Mouse (Mus musculus) myocyte (in vitro differentiated cells): ENCODE data around the gene Igfbp4. TPM values are rescaled to one million over a fixed set of nuclear protein-coding genes. Genes with fewer than 3 reads are reported as not detected.

ENCODE experiments used
- H3K27me3 ChIP-seq: one replicate; pipeline ENCODE4 v1.6.1; 2011; ENCODE audit not compliant: control insufficient read depth, insufficient read depth, insufficient read length
- H3K36me3 ChIP-seq: one replicate; pipeline ENCODE4 v1.6.1; 2011; ENCODE audit not compliant: control insufficient read depth, insufficient read depth
- H3K4me2 ChIP-seq: one replicate; pipeline ENCODE4 v1.6.1; 2011; ENCODE audit warnings: low read depth, control low read depth
- H3K4me3 ChIP-seq: one replicate; pipeline ENCODE4 v1.5.1; 2011; ENCODE audit warnings: mild to moderate bottlenecking, control low read depth, moderate library complexity
- H3K79me2 ChIP-seq: one replicate; pipeline ENCODE4 v1.6.1; 2011; ENCODE audit not compliant: control insufficient read depth, insufficient read depth
- H3ac ChIP-seq: one replicate; pipeline ENCODE4 v1.6.1; 2011; ENCODE audit not compliant: control insufficient read depth, insufficient read length
- CEBPB ChIP-seq: IDR thresholded peaks from 2 replicates; pipeline ENCODE4 v1.6.1; 2011; ENCODE audit warnings: mild to moderate bottlenecking, moderate library complexity; ENCODE audit not compliant: poor library complexity, insufficient read depth, severe bottlenecking
- E2F4 ChIP-seq: IDR thresholded peaks from one replicate; pipeline ENCODE4 v1.6.1; 2011; ENCODE audit warnings: mild to moderate bottlenecking, control low read depth, moderate library complexity; ENCODE audit not compliant: insufficient read depth
- MAX ChIP-seq: IDR thresholded peaks from one replicate; pipeline ENCODE4 v1.6.1; 2011; ENCODE audit warnings: low read depth, mild to moderate bottlenecking, control low read depth
- MYOD1 ChIP-seq, 3 experiments: IDR thresholded peaks; one replicate each; pipeline ENCODE4 v1.6.1; 2011; ENCODE audit warnings: control low read depth in 2 of 3, low read depth in 2 of 3, mild to moderate bottlenecking in 2 of 3, moderate library complexity in 1 of 3; ENCODE audit not compliant: insufficient read length in 2 of 3, control insufficient read depth in 1 of 3
- MYOG ChIP-seq, 3 experiments: IDR thresholded peaks; one replicate each; pipeline ENCODE4 v1.6.1; 2011; ENCODE audit warnings: control low read depth in 2 of 3, low read depth in 2 of 3, mild to moderate bottlenecking in 2 of 3; ENCODE audit not compliant: insufficient read length in 2 of 3, control insufficient read depth in 1 of 3, insufficient read depth in 1 of 3
- POLR2A ChIP-seq: IDR thresholded peaks from one replicate; pipeline ENCODE4 v1.6.1; 2011; ENCODE audit warnings: low read depth, mild to moderate bottlenecking, control low read depth, moderate library complexity; ENCODE audit not compliant: insufficient read length
- POLR2AphosphoS2 ChIP-seq: IDR thresholded peaks from one replicate; pipeline ENCODE4 v1.6.1; 2011; ENCODE audit warnings: low read depth, control low read depth; ENCODE audit not compliant: insufficient read length
- REST ChIP-seq: IDR thresholded peaks from one replicate; pipeline ENCODE4 v1.6.1; 2011; ENCODE audit warnings: mild to moderate bottlenecking, control low read depth, moderate library complexity; ENCODE audit not compliant: insufficient read depth, insufficient read length
- SRF ChIP-seq: IDR thresholded peaks from one replicate; pipeline ENCODE4 v1.6.1; 2011; ENCODE audit warnings: low read depth; ENCODE audit not compliant: control insufficient read depth, insufficient read length
- TCF12 ChIP-seq: IDR thresholded peaks from one replicate; pipeline ENCODE4 v1.6.1; 2011; ENCODE audit warnings: mild to moderate bottlenecking, control low read depth; ENCODE audit not compliant: poor library complexity, insufficient read depth, severe bottlenecking
- TCF3 ChIP-seq: IDR thresholded peaks from one replicate; pipeline ENCODE4 v1.6.1; 2011; ENCODE audit warnings: low read depth, control low read depth; ENCODE audit not compliant: insufficient read length
- USF1 ChIP-seq: IDR thresholded peaks from one replicate; pipeline ENCODE4 v1.6.1; 2011; ENCODE audit warnings: low read depth, mild to moderate bottlenecking, control low read depth, moderate library complexity
- polyA plus RNA-seq: library from polyadenylated mRNA; unstranded; fragments of >200 nt; fragmentation: generic; extraction: Trizol; gene quantifications from one replicate; pipeline ENCODE4 v1.2.1, GENCODE M21; 2012; ENCODE audit warnings: missing spikeins

The Igfbp4 gene
- polyA plus RNA-seq, 1 experiment = 58.6 TPM

DNA sequence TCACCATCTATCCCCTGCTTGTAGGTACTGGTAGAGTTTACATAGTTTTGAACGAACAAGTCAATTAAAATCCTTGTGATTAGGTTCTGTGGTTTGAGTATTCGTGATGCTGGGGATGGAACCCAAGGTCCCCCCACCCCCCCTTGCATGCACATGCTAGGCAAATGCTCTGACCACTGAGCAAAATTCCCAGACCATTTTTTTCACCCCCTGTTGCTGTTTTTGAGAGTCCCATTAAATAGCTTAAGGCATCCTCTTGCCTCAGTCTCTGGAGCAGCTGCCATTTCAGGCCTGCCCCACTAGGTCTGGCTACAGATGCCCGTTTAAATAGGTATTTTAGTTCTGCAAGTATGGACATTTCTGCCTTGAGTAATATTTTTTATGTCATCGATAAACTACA, 17.9 kb upstream of the Igfbp4 start:
- TF ChIP-seq MYOG (IDR thresholded peaks at IDR 0.05; ENCODE audit: control insufficient read depth in 1 of 3, insufficient read depth in 1 of 3, insufficient read length in 2 of 3, low read depth in 2 of 3) = no peak
- TF ChIP-seq CEBPB = no peak
- TF ChIP-seq E2F4 = no peak
- TF ChIP-seq USF1 = no peak
- TF ChIP-seq POLR2AphosphoS2 = no peak
- TF ChIP-seq TCF3 = no peak
- no peak for TF ChIP-seq TCF12
- TF ChIP-seq REST = no peak
- TF ChIP-seq MAX = no peak
- TF ChIP-seq MYOD1 (IDR thresholded peaks at IDR 0.05; ENCODE audit: control insufficient read depth in 1 of 3, insufficient read length in 2 of 3, low read depth in 2 of 3) = no peak
- TF ChIP-seq POLR2A = no peak
- TF ChIP-seq SRF = no peak

GRCm38 (mm10) chr11:99023500-99024467, 17.3 kb upstream of the Igfbp4 start, which contains the start of gene Top2a:
Top2a (minus strand) TSS chr11:99024189.
- peak within 1 kb of the TSS; percentile 81 for H3K4me2 ChIP-seq
- peak within 1 kb of the TSS; percentile 68 for H3K4me3 ChIP-seq
- no peak for TF ChIP-seq TCF12
- TF ChIP-seq E2F4 = peak; percentile 93
- TF ChIP-seq POLR2A = peak; percentile 86
- peak; percentile 87 for TF ChIP-seq POLR2AphosphoS2
- H3K36me3 ChIP-seq = peaks cover 5% of the 10 kb centered on the region
- H3ac ChIP-seq = no peak within 1 kb of the TSS
- peaks cover 52% of the 10 kb centered on the region for H3K79me2 ChIP-seq
- no peaks in the 10 kb centered on the region for H3K27me3 ChIP-seq

More for the DNA sequence above, 17.9 kb upstream of the Igfbp4 start:
- H3K27me3 ChIP-seq = no peaks in the 10 kb centered on the region
- H3K79me2 ChIP-seq = peaks cover 55% of the 10 kb centered on the region
- H3ac ChIP-seq = no peak overlapping the region
- peak overlapping the region; percentile 68 for H3K4me3 ChIP-seq
- H3K36me3 ChIP-seq = peaks cover 5% of the 10 kb centered on the region
- H3K4me2 ChIP-seq = peak overlapping the region; percentile 81

DNA sequence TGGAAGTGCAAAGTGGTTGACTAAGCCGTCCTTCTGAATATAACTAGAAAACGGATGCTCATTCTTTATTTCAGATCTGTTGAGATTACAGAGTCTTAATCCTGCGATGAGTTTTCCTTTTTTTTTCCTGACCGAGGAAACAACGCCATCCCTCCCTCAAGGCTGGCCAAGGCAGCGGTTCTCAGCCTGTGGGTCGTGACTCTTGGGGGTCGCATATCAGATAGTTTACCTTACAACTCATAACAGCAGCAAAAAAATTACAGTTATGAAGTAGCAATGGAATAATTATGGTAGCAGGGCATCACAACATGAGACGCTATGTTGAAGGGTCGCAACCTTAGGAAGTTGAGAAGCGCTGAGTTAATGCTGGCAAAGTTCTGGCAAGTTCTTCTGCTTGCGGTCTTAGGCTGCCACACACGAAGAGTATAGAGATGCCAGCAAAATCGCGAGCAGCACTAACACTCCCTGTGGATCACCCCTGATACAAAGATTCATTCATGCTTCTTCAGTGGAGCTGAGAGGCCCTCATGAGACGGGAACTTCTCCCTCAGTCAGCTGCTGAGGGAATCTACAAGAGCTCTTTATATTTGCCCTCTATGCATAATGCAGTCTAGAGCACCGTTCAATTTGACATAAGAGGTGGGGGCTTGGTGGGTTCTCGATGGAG, 16.4 kb upstream of the Igfbp4 start:
- Histone ChIP-seq H3ac (no peak overlapping the region), H3K4me3 (peak overlapping the region; percentile 68), H3K27me3 (no peaks in the 10 kb centered on the region), H3K79me2 (peaks cover 44% of the 10 kb centered on the region), H3K36me3 (peaks cover 5% of the 10 kb centered on the region), H3K4me2 (peak overlapping the region; percentile 56)
- no peak for TF ChIP-seq POLR2AphosphoS2
- no peak for TF ChIP-seq USF1
- TF ChIP-seq REST = no peak
- no peak for TF ChIP-seq TCF12
- no peak for TF ChIP-seq POLR2A
- no peak for TF ChIP-seq CEBPB
- TF ChIP-seq MYOG (IDR thresholded peaks at IDR 0.05; ENCODE audit: control insufficient read depth in 1 of 3, insufficient read depth in 1 of 3, insufficient read length in 2 of 3, low read depth in 2 of 3) = no peak
- TF ChIP-seq MYOD1 (IDR thresholded peaks at IDR 0.05; ENCODE audit: control insufficient read depth in 1 of 3, insufficient read length in 2 of 3, low read depth in 2 of 3) = no peak
- no peak for TF ChIP-seq E2F4
- TF ChIP-seq SRF = no peak
- no peak for TF ChIP-seq MAX
- no peak for TF ChIP-seq TCF3

DNA sequence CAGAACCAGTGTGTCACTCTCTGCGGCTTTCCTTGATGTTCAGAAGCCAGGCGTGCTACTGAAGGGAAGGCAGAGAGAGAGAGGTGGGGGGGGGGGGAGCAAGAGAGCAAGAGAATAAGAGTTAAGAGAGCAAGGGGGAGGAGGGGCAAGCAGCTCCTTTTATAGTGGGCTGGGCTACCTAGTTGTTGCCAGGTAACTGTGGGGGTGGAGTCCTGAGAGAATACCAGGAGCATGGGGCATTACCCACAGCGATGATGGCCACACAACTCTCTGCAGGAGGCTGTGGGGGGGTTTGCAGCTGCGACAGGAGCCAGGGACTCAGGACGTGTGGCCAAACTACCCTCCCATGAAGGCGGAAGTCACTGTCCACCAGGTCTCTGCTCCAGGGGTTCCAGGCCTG, 15.2 kb upstream of the Igfbp4 start:
- no peaks in the 10 kb centered on the region for H3K27me3 ChIP-seq
- H3ac ChIP-seq = no peak overlapping the region
- H3K79me2 ChIP-seq = peaks cover 31% of the 10 kb centered on the region
- TF ChIP-seq TCF12 (no peak), MYOG (IDR thresholded peaks at IDR 0.05; ENCODE audit: control insufficient read depth in 1 of 3, insufficient read depth in 1 of 3, insufficient read length in 2 of 3, low read depth in 2 of 3) (no peak), TCF3 (no peak), SRF (no peak), POLR2AphosphoS2 (no peak), USF1 (no peak), MAX (no peak), E2F4 (no peak), MYOD1 (IDR thresholded peaks at IDR 0.05; ENCODE audit: control insufficient read depth in 1 of 3, insufficient read length in 2 of 3, low read depth in 2 of 3) (no peak), CEBPB (no peak), REST (no peak), POLR2A (no peak)
- H3K4me3 ChIP-seq = no peak overlapping the region
- no peak overlapping the region for H3K4me2 ChIP-seq
- peaks cover 5% of the 10 kb centered on the region for H3K36me3 ChIP-seq
